Mouse (Mus musculus) MEL (cell line): Measurements from ENCODE around the gene Exosc6. TPM values are rescaled to one million over a fixed set of nuclear protein-coding genes. Genes with fewer than 3 reads are reported as not detected.

Experiments used
- DNase-seq: peaks from one replicate; pipeline ENCODE4 v3.0.0; 2011; ENCODE audit warnings: low read depth, low spot score
- H3K27ac ChIP-seq: 2 replicates; pipeline ENCODE4 v1.5.1; 2012; ENCODE audit warnings: low read depth, mild to moderate bottlenecking, control low read depth, low read length, moderate library complexity; ENCODE audit not compliant: control insufficient read depth
- H3K27me3 ChIP-seq, 2 experiments: fragments of 150-350 bp in 1 of 2; sonication (generic) in 1 of 2; 2 replicates each; pipeline ENCODE4 v1.6.1; 2012; ENCODE audit warnings: low read length in 2 of 2, mild to moderate bottlenecking in 2 of 2, improper control_type of control experiment in 1 of 2, moderate library complexity in 1 of 2; ENCODE audit not compliant: insufficient read depth in 2 of 2, control insufficient read depth in 1 of 2
- H3K36me3 ChIP-seq, 2 experiments: 2 replicates each; pipeline ENCODE4 v1.6.1; 2012 to 2014; ENCODE audit warnings: low read length in 2 of 2, improper control_type of control experiment in 1 of 2, inconsistent platforms in 1 of 2, mild to moderate bottlenecking in 1 of 2; ENCODE audit not compliant: insufficient read depth in 2 of 2, control insufficient read depth in 1 of 2
- H3K4me1 ChIP-seq, 2 experiments: fragments of 150-350 bp in 1 of 2; sonication (generic) in 1 of 2; 2 replicates each; pipeline ENCODE4 v1.6.1; 2012; ENCODE audit warnings: low read length in 2 of 2, improper control_type of control experiment in 1 of 2, mild to moderate bottlenecking in 1 of 2; ENCODE audit not compliant: insufficient read depth in 2 of 2, control insufficient read depth in 1 of 2
- H3K4me3 ChIP-seq, 2 experiments: fragments of 150-350 bp in 1 of 2; sonication (generic) in 1 of 2; 2 replicates each; pipeline ENCODE4 v1.5.1; 2012; ENCODE audit warnings: low read depth in 2 of 2, low read length in 2 of 2, mild to moderate bottlenecking in 2 of 2, moderate library complexity in 2 of 2, control low read depth in 1 of 2, improper control_type of control experiment in 1 of 2; ENCODE audit not compliant: control insufficient read depth in 1 of 2, insufficient read depth in 1 of 2
- H3K79me2 ChIP-seq: 2 replicates; pipeline ENCODE4 v1.6.1; 2012; ENCODE audit warnings: mild to moderate bottlenecking, low read length, moderate library complexity; ENCODE audit not compliant: control insufficient read depth, poor library complexity, insufficient read depth
- H3K9ac ChIP-seq: 2 replicates; pipeline ENCODE4 v1.6.1; 2012; ENCODE audit warnings: low read depth, mild to moderate bottlenecking, control low read depth, low read length, moderate library complexity; ENCODE audit not compliant: control insufficient read depth, poor library complexity, severe bottlenecking
- H3K9me3 ChIP-seq: fragments of 150-350 bp; sonication (generic); replicated peaks from 2 replicates; pipeline ENCODE4 v1.6.1; 2012; ENCODE audit warnings: mild to moderate bottlenecking, low read length, improper control_type of control experiment, moderate library complexity; ENCODE audit not compliant: insufficient read depth
- CHD1 ChIP-seq: IDR thresholded peaks from 2 replicates; pipeline ENCODE4 v1.6.1; 2012; ENCODE audit warnings: low read depth, mild to moderate bottlenecking, inconsistent platforms, low read length, improper control_type of control experiment
- CHD2 ChIP-seq: IDR thresholded peaks from 2 replicates; pipeline ENCODE4 v1.6.1; 2011; ENCODE audit warnings: low read length, improper control_type of control experiment
- E2F4 ChIP-seq: IDR thresholded peaks from 2 replicates; pipeline ENCODE4 v1.6.1; 2011; ENCODE audit warnings: low read depth, low read length, improper control_type of control experiment, borderline replicate concordance
- ELF1 ChIP-seq: IDR thresholded peaks from 2 replicates; pipeline ENCODE4 v1.6.1; 2014; ENCODE audit warnings: low read depth, mild to moderate bottlenecking, inconsistent platforms, low read length, improper control_type of control experiment, moderate library complexity
- EP300 ChIP-seq, 2 experiments: IDR thresholded peaks; 2 replicates each; pipeline ENCODE4 v1.6.1; 2011; ENCODE audit warnings: improper control_type of control experiment in 2 of 2, low read length in 2 of 2, low read depth in 1 of 2, mild to moderate bottlenecking in 1 of 2
- ETS1 ChIP-seq: IDR thresholded peaks from 2 replicates; pipeline ENCODE4 v1.6.1; 2012; ENCODE audit warnings: low read depth, mild to moderate bottlenecking, inconsistent platforms, low read length, improper control_type of control experiment, moderate library complexity
- GABPA ChIP-seq: IDR thresholded peaks from 2 replicates; pipeline ENCODE4 v1.6.1; 2012; ENCODE audit warnings: low read depth, mild to moderate bottlenecking, inconsistent platforms, low read length, improper control_type of control experiment, moderate library complexity
- MAFK ChIP-seq: IDR thresholded peaks from 2 replicates; pipeline ENCODE4 v1.6.1; 2011; ENCODE audit warnings: low read depth, mild to moderate bottlenecking, low read length, improper control_type of control experiment, borderline replicate concordance
- MAX ChIP-seq: IDR thresholded peaks from 2 replicates; pipeline ENCODE4 v1.6.1; 2011; ENCODE audit warnings: low read length, improper control_type of control experiment
- MEF2A ChIP-seq: IDR thresholded peaks from 2 replicates; pipeline ENCODE4 v1.6.1; 2014; ENCODE audit warnings: low read depth, mild to moderate bottlenecking, inconsistent platforms, low read length, improper control_type of control experiment; ENCODE audit not compliant: poor library complexity, insufficient replicate concordance, severe bottlenecking; ENCODE audit errors: extremely low read depth
- MXI1 ChIP-seq: IDR thresholded peaks from 2 replicates; pipeline ENCODE4 v1.6.1; 2011; ENCODE audit warnings: mild to moderate bottlenecking, low read depth, low read length, improper control_type of control experiment
- MYB ChIP-seq: IDR thresholded peaks from 2 replicates; pipeline ENCODE4 v1.6.1; 2011; ENCODE audit warnings: mild to moderate bottlenecking, low read depth, low read length, improper control_type of control experiment
- MYC ChIP-seq: IDR thresholded peaks from 2 replicates; pipeline ENCODE4 v1.6.1; 2011; ENCODE audit warnings: low read depth, mild to moderate bottlenecking, low read length, improper control_type of control experiment, moderate library complexity
- POLR2A ChIP-seq, 2 experiments: IDR thresholded peaks; 2 replicates each; pipeline ENCODE4 v1.6.1; 2011 to 2012; ENCODE audit warnings: low read length in 2 of 2, mild to moderate bottlenecking in 2 of 2, control low read depth in 1 of 2, improper control_type of control experiment in 1 of 2, low read depth in 1 of 2, moderate library complexity in 1 of 2; ENCODE audit not compliant: control insufficient read depth in 1 of 2, insufficient read depth in 1 of 2, poor library complexity in 1 of 2
- POLR2AphosphoS5 ChIP-seq: IDR thresholded peaks from 2 replicates; pipeline ENCODE4 v1.6.1; 2012; ENCODE audit warnings: low read depth, borderline replicate concordance, mild to moderate bottlenecking, inconsistent platforms, low read length, moderate library complexity, mixed read lengths
- TBP ChIP-seq: IDR thresholded peaks from 2 replicates; pipeline ENCODE4 v1.8.0; 2011; ENCODE audit warnings: low read depth, low read length, improper control_type of control experiment
- TCF12 ChIP-seq: IDR thresholded peaks from 2 replicates; pipeline ENCODE4 v1.6.1; 2014; ENCODE audit warnings: low read depth, mild to moderate bottlenecking, inconsistent platforms, low read length, improper control_type of control experiment, moderate library complexity
- USF1 ChIP-seq: IDR thresholded peaks from 2 replicates; pipeline ENCODE4 v1.6.1; 2014; ENCODE audit warnings: low read depth, mild to moderate bottlenecking, inconsistent platforms, low read length, improper control_type of control experiment, moderate library complexity
- ZNF384 ChIP-seq: IDR thresholded peaks from 2 replicates; pipeline ENCODE4 v1.6.1; 2012; ENCODE audit warnings: low read depth, mild to moderate bottlenecking, inconsistent platforms, low read length, improper control_type of control experiment
- polyA plus RNA-seq, 2 experiments: library from polyadenylated mRNA; stranded (reverse) in 1 of 2; unstranded in 1 of 2; fragments of >175 nt in 1 of 2; fragments of >200 nt in 1 of 2; gene quantifications; 2 replicates each; pipeline versions ENCODE4 v1.2.1 to v1.2.4; 2012; ENCODE audit warnings: low replicate concordance in 2 of 2, low read depth in 1 of 2; ENCODE audit not compliant: insufficient read length in 2 of 2, insufficient read depth in 1 of 2, missing spikeins in 1 of 2
- total RNA-seq: library from RNA; depleted of rRNA; stranded (reverse); fragments of 300-350 nt; gene quantifications from 2 replicates; pipeline ENCODE4 v1.2.3, GENCODE M21; 2012

The Exosc6 gene
- total and polyA plus RNA-seq, 3 experiments: 8.0 to 26.4 TPM; not detected in 1

- TF ChIP-seq POLR2A (IDR thresholded peaks at IDR 0.05; ENCODE audit: control insufficient read depth in 1 of 2, insufficient read depth in 1 of 2, low read depth in 1 of 2, low read length in 2 of 2, poor library complexity in 1 of 2) (peak; percentile 87 to 91), MAX (peak; percentile 98), ELF1 (no peak; the same call in 1 of the 2 replicates), ZNF384 (no peak)
These were observed 22.5 kb upstream of the Exosc6 start (continued) for GRCm38 (mm10) chr8:111033482-111034215.

DNA sequence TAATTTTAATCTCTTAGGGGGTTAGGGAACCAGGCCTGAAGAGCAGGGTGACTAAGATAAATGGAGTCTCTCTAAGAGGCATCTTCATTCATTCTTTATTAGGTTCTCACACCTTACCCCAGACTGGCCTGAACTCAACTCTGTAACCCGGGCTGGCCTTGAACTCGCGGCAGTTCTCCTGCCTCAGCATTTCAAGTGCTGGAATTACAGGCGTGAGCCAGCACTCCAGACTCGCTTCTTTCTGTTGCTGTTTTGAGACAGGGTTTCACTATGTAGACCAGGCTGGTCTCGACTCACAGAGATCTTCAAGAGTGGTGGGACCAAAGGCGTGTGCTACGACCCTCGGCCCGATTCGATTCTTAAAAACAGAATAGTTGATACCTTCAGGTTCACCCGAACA, 21.9 kb upstream of the Exosc6 start:
- H3K4me1 ChIP-seq: peaks cover 5 to 27% of the 10 kb centered on the region in 2 experiments
- peaks cover 49% of the 10 kb centered on the region for H3K79me2 ChIP-seq
- H3K36me3 ChIP-seq: peaks cover 19 to 31% of the 10 kb centered on the region in 2 experiments
- no peaks in the 10 kb centered on the region for H3K27me3 ChIP-seq
- peak overlapping the region; percentile 93 for H3K27ac ChIP-seq
- H3K9me3 ChIP-seq: no peaks in the 10 kb centered on the region
- TF ChIP-seq TBP (peak; percentile 49; the same call in 1 of the 2 replicates), CHD1 (0 out of 2 replicates have a peak, but pooled peaks have one; percentile 78), MXI1 (peak; percentile 22; the same call in 1 of the 2 replicates), EP300 (IDR thresholded peaks at IDR 0.05; ENCODE audit: low read depth in 1 of 2, low read length in 2 of 2) (no peak), MAFK (0 out of 2 replicates have a peak, but pooled peaks have one; percentile 35), MAX (peak; percentile 49; the same call in 1 of the 2 replicates), E2F4 (no peak)
- H3K4me3 ChIP-seq: peak overlapping the region; percentile 89 to 96
- H3K9ac ChIP-seq: peak overlapping the region; percentile 94
- peak; percentile 75 for DNase-seq

GRCm38 (mm10) chr8:111036591-111036990, 19.5 kb upstream of the Exosc6 start:
- Histone ChIP-seq H3K9ac (no peak overlapping the region), H3K27me3 (no peaks in the 10 kb centered on the region), H3K9me3 (no peaks in the 10 kb centered on the region)
- DNase-seq: no peak
- no peak for TF ChIP-seq USF1
- no peak for TF ChIP-seq EP300 (IDR thresholded peaks at IDR 0.05; ENCODE audit: low read depth in 1 of 2, low read length in 2 of 2)
- TF ChIP-seq ELF1: no peak
- no peak for TF ChIP-seq POLR2AphosphoS5
- no peak for TF ChIP-seq GABPA
- no peak for TF ChIP-seq MYC
- TF ChIP-seq MYB: no peak
- TF ChIP-seq ZNF384: no peak
- no peak for TF ChIP-seq ETS1
- TF ChIP-seq TCF12: no peak
- no peak for TF ChIP-seq MEF2A
- TF ChIP-seq CHD2: no peak
- TF ChIP-seq, all 39 proteins: peak for 0
- Histone ChIP-seq H3K4me3 (no peak overlapping the region), H3K36me3 (peaks cover 22 to 37% of the 10 kb centered on the region in 2 experiments), H3K79me2 (peaks cover 49% of the 10 kb centered on the region), H3K4me1 (peaks cover 5 to 19% of the 10 kb centered on the region in 2 experiments), H3K27ac (no peak overlapping the region)
